Mouse (Mus musculus) lung, postnatal 25 days (tissue): ENCODE results near the gene Gm5580.
"Not testable (repeated sequence)": the region's sequence is repeated elsewhere in the genome, so short reads cannot be mapped to it uniquely, and the experiment has no call there.

Experiments
- DNase-seq: peaks from one replicate; pipeline ENCODE4 v3.0.0; 2022; ENCODE audit warnings: low spot score

Gm5580 gene

GRCm38 (mm10) chr6:116550841-116551240 lies at the start of gene Gm5580:
TSS of gene Gm5580 (plus strand) at chr6:116551141.
- not testable (repeated sequence) for DNase-seq

- DNase-seq = not testable (repeated sequence)
Measured at GRCm38 (mm10) chr6:116506302-116507003, 44.5 kb upstream of the Gm5580 start, which contains the start of gene Olfr212. TSS of gene Olfr212 (plus strand) at chr6:116506516.

DNA sequence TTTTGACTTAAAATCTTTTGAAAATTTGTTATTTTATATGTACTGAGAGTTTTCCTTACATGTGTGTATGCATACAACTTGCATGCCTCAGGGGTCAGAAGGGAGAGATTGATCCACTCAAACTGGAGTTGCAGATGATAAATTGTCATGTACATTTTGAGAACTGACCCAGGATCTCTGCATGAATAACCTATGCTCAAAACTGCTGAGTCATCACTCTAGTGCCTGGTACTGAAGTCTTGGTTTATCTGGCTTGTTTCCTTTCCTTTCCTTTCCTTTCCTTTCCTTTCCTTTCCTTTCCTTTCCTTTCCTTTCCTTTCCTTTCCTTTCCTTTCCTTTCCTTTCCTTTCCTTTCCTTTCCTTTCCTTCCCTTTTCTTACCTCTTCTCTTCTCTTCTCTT lies 36.1 kb upstream of the Gm5580 start:
- DNase-seq = no peak

GRCm38 (mm10) chr6:116538156-116538555 lies 12.8 kb upstream of the Gm5580 start, which contains the start of gene Olfr213:
TSS of gene Olfr213 (plus strand) at chr6:116538456.
- no peak for DNase-seq

DNA sequence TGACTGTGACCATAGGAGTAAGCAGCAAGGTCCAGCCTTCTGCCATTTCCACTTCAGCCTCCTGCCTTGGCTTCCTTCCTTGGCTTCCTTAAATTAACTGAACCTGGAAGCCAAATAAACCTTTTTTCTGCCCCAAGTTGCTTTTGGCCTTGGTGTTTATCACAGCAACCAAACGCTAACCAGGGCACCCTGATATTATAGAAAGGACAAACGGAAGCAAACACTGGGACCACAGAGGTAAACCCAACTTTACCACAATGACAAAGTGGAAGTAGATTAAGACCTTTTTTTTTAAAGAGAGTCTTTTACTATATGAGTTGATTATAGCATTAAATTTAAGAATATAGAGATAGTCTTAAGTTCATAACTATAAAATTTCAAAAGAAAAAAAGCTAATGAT lies 8.4 kb upstream of the Gm5580 start:
- DNase-seq = no peak

DNA sequence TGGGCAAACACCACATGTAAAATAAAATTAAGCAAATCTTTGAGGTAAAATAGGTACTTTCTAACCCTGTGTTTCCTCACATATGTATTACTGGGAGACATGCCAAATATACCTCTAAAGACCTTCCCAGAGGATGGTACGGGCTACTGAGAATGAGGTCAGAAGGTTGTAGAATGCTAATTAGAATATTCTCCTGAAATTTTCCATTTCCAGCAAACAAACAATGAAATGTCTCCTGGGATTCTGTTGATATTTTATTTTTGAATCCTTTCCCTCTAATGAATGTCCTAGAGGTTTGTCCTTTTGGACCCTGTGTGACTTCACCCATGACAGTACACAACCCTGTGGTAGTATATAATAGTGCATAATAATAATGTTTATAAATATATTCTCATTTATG lies 3.0 kb downstream of the Gm5580 start, which contains the start of gene Olfr214:
Olfr214 (plus strand) TSS at position 301 of the 400 bp plus-strand sequence.
- DNase-seq = no peak

DNA sequence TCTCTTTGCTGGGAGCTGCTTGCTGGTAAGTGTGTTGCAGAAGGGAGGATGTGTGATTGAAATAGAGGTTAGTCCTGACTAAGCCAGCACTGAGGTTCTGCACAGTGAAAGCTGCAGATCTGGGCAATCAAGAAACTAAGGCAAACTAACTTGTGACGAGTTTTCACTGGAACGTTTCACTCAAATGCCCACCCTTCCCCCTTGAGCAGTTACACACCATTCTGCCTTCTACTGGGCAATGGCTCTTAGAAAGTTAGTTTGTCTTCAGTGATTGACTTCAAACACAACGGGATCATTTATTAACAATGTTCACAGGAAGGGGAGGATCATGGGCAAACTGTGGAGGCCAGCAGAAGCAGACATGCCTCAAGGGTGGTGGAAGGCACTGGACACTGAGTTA lies 4.0 kb downstream of the Gm5580 start:
- DNase-seq = no peak

- peak; percentile 12 for DNase-seq
Measured at GRCm38 (mm10) chr6:116569834-116570233, 18.9 kb downstream of the Gm5580 start.

GRCm38 (mm10) chr6:116584095-116584494 lies 33.2 kb downstream of the Gm5580 start, which contains the start of gene Olfr215:
TSS of gene Olfr215 (minus strand) at chr6:116584195.
- no peak for DNase-seq

GRCm38 (mm10) chr6:116600969-116601368 lies 50.0 kb downstream of the Gm5580 start:
- not testable (repeated sequence) for DNase-seq
